Mouse (Mus musculus): ENCODE data around the gene Tspan14. TPM values are rescaled to one million over a fixed set of nuclear protein-coding genes. Genes with fewer than 3 reads are reported as not detected.

Tspan14 gene
- polyA plus RNA-seq, 1 experiment from 2014 or later = 77.3 TPM

DNA sequence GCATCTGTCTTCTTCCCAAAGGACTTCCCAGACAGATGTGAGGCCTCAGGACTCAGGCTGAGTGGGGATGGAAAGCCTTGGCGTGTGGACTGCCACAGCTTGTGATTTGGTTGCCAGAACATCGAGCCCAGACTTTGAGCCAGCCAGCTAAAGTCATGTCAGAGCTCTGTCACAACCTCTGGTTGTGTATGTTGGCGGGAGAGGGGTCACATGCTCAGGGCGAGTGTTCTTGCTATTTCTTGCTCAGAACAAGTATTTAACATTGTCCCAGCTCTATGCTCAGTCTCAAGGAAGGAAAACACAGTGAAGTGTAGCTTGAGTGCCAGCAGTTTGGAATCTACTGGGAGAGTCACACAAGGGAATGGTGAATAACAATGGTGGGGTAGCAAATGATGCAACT, 76.9 kb downstream of the Tspan14 start:
- peak; percentile 55 for ATAC-seq (ENCODE audit: insufficient read depth, low FRiP score)
- H3K4me3 ChIP-seq (replicated peaks; ENCODE audit: low read length) = no peak overlapping the region
- H3K4me1 ChIP-seq (ENCODE audit: control insufficient read depth, insufficient read depth, low read length) = peaks cover 4% of the 10 kb centered on the region
- H3K9me3 ChIP-seq (replicated peaks; ENCODE audit: control insufficient read depth, low read length) = no peaks in the 10 kb centered on the region
- 58% methylated on average over 4 of the region's 4 CpGs for WGBS
- no peak overlapping the region for H3K4me2 ChIP-seq (ENCODE audit: low read depth, low read length)
- H3K27ac ChIP-seq (ENCODE audit: low read length) = no peak overlapping the region
- no peak overlapping the region for H3K9ac ChIP-seq (ENCODE audit: low read length)
- H3K27me3 ChIP-seq (ENCODE audit: control insufficient read depth, insufficient read depth, low read length) = no peaks in the 10 kb centered on the region
- no peaks in the 10 kb centered on the region for H3K36me3 ChIP-seq (ENCODE audit: control insufficient read depth, insufficient read depth, low read length)

- Histone ChIP-seq H3K4me1 (ENCODE audit: control insufficient read depth, insufficient read depth, low read length) (no peaks in the 10 kb centered on the region), H3K9me3 (replicated peaks; ENCODE audit: control insufficient read depth, low read length) (no peaks in the 10 kb centered on the region), H3K4me2 (ENCODE audit: low read depth, low read length) (no peak overlapping the region), H3K27ac (ENCODE audit: low read length) (no peak overlapping the region), H3K9ac (ENCODE audit: low read length) (no peak overlapping the region), H3K36me3 (ENCODE audit: control insufficient read depth, insufficient read depth, low read length) (no peaks in the 10 kb centered on the region), H3K27me3 (ENCODE audit: control insufficient read depth, insufficient read depth, low read length) (no peaks in the 10 kb centered on the region), H3K4me3 (replicated peaks; ENCODE audit: low read length) (no peak overlapping the region)
- 75% methylated on average over 2 of the region's 2 CpGs for WGBS
- ATAC-seq (ENCODE audit: insufficient read depth, low FRiP score) = peak; percentile 29; the same call in 1 of the 2 replicates
Observed at GRCm38 (mm10) chr14:40889181-40889580, 77.4 kb downstream of the Tspan14 start.

DNA sequence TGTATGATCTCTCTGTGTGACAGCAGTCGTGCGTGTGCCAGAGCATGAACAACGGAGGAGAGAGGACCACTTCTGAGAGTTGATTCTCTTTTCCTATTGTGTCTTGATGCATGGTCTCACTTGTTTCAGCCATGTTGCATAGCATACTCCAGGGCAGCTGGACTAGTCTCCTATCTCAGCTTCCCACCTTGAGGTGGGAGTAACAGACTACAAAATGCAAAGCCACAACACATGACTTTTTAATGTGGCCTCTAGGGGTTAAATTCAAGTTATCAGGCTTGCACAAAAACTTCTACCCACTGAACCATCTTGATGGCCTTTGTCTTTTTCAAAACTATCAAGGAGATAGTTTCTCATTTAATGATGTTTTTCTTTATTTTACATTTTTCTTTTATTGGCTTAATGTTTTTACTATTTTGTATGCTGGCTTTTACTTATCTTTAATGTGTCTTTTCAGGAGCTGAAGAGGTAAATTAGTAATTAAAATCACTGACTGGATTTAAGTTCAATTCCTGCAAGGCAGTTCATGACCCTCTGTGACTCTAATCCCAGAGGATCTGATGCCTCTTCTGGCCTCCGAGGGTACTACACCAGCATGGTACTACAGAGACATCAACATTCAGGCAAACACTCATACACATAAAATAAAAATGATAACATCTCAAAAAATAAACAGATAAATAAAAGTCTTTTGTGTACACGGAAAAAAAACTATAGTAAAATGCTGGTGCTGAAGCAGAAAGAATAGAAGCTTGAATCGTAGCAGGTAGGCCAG, 80.0 kb downstream of the Tspan14 start:
- no peaks in the 10 kb centered on the region for H3K4me1 ChIP-seq (ENCODE audit: control insufficient read depth, insufficient read depth, low read length)
- no peak overlapping the region for H3K27ac ChIP-seq (ENCODE audit: low read length)
- no peaks in the 10 kb centered on the region for H3K27me3 ChIP-seq (ENCODE audit: control insufficient read depth, insufficient read depth, low read length)
- no peak overlapping the region for H3K4me3 ChIP-seq (replicated peaks; ENCODE audit: low read length)
- H3K9me3 ChIP-seq (replicated peaks; ENCODE audit: control insufficient read depth, low read length) = no peaks in the 10 kb centered on the region
- no peak for ATAC-seq (ENCODE audit: insufficient read depth, low FRiP score)
- H3K9ac ChIP-seq (ENCODE audit: low read length) = no peak overlapping the region
- 76% methylated on average over 6 of the region's 6 CpGs for WGBS
- no peak overlapping the region for H3K4me2 ChIP-seq (ENCODE audit: low read depth, low read length)
- H3K36me3 ChIP-seq (ENCODE audit: control insufficient read depth, insufficient read depth, low read length) = no peaks in the 10 kb centered on the region

GRCm38 (mm10) chr14:40885752-40886151, 80.9 kb downstream of the Tspan14 start:
- H3K4me1 ChIP-seq (ENCODE audit: control insufficient read depth, insufficient read depth, low read length) = no peaks in the 10 kb centered on the region
- no peak for ATAC-seq (ENCODE audit: insufficient read depth, low FRiP score)
- no peaks in the 10 kb centered on the region for H3K9me3 ChIP-seq (replicated peaks; ENCODE audit: control insufficient read depth, low read length)
- H3K36me3 ChIP-seq (ENCODE audit: control insufficient read depth, insufficient read depth, low read length) = no peaks in the 10 kb centered on the region
- WGBS = 26% methylated on average over 1 of the region's 1 CpGs
- no peak overlapping the region for H3K27ac ChIP-seq (ENCODE audit: low read length)
- H3K27me3 ChIP-seq (ENCODE audit: control insufficient read depth, insufficient read depth, low read length) = no peaks in the 10 kb centered on the region
- H3K4me2 ChIP-seq (ENCODE audit: low read depth, low read length) = no peak overlapping the region
- no peak overlapping the region for H3K4me3 ChIP-seq (replicated peaks; ENCODE audit: low read length)
- no peak overlapping the region for H3K9ac ChIP-seq (ENCODE audit: low read length)

GRCm38 (mm10) chr14:40885225-40885624, 81.4 kb downstream of the Tspan14 start:
- no peaks in the 10 kb centered on the region for H3K36me3 ChIP-seq (ENCODE audit: control insufficient read depth, insufficient read depth, low read length)
- no peaks in the 10 kb centered on the region for H3K4me1 ChIP-seq (ENCODE audit: control insufficient read depth, insufficient read depth, low read length)
- no peak for ATAC-seq (ENCODE audit: insufficient read depth, low FRiP score)
- WGBS = 30% methylated on average over 4 of the region's 4 CpGs
- no peak overlapping the region for H3K27ac ChIP-seq (ENCODE audit: low read length)
- H3K9ac ChIP-seq (ENCODE audit: low read length) = no peak overlapping the region
- H3K4me2 ChIP-seq (ENCODE audit: low read depth, low read length) = no peak overlapping the region
- H3K4me3 ChIP-seq (replicated peaks; ENCODE audit: low read length) = no peak overlapping the region
- no peaks in the 10 kb centered on the region for H3K27me3 ChIP-seq (ENCODE audit: control insufficient read depth, insufficient read depth, low read length)
- H3K9me3 ChIP-seq (replicated peaks; ENCODE audit: control insufficient read depth, low read length) = no peaks in the 10 kb centered on the region

DNA sequence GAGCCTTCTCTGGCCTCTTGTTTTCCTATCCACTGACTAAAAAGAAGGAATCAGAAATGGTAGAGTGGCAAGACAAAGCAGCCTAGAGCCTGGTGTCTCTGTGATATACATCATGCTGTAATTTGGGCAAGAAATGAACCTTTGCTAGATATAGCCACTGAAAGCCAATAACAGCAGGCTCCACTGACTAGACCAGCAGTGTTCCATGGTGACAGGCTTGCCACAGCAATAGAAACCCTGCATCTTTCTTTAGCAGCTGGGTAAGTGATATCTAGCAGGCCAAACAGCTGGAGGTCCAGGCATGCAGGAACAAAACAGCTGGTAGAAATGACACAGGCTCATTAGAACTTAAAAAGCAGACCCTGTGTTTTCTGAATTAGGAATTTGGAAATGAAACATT, 92.0 kb downstream of the Tspan14 start:
- ATAC-seq (ENCODE audit: insufficient read depth, low FRiP score) = no peak
- Histone ChIP-seq H3K27ac (ENCODE audit: low read length) (no peak overlapping the region), H3K4me2 (ENCODE audit: low read depth, low read length) (no peak overlapping the region), H3K4me1 (ENCODE audit: control insufficient read depth, insufficient read depth, low read length) (no peaks in the 10 kb centered on the region), H3K27me3 (ENCODE audit: control insufficient read depth, insufficient read depth, low read length) (no peaks in the 10 kb centered on the region), H3K9ac (ENCODE audit: low read length) (no peak overlapping the region), H3K36me3 (ENCODE audit: control insufficient read depth, insufficient read depth, low read length) (no peaks in the 10 kb centered on the region), H3K9me3 (replicated peaks; ENCODE audit: control insufficient read depth, low read length) (no peaks in the 10 kb centered on the region), H3K4me3 (replicated peaks; ENCODE audit: low read length) (no peak overlapping the region)

GRCm38 (mm10) chr14:40873961-40874360, 92.6 kb downstream of the Tspan14 start:
- ATAC-seq (ENCODE audit: insufficient read depth, low FRiP score) = no peak
- Histone ChIP-seq H3K9me3 (replicated peaks; ENCODE audit: control insufficient read depth, low read length) (no peaks in the 10 kb centered on the region), H3K27me3 (ENCODE audit: control insufficient read depth, insufficient read depth, low read length) (no peaks in the 10 kb centered on the region), H3K27ac (ENCODE audit: low read length) (no peak overlapping the region), H3K36me3 (ENCODE audit: control insufficient read depth, insufficient read depth, low read length) (no peaks in the 10 kb centered on the region), H3K4me1 (ENCODE audit: control insufficient read depth, insufficient read depth, low read length) (no peaks in the 10 kb centered on the region), H3K4me2 (ENCODE audit: low read depth, low read length) (no peak overlapping the region), H3K4me3 (replicated peaks; ENCODE audit: low read length) (no peak overlapping the region), H3K9ac (ENCODE audit: low read length) (no peak overlapping the region)
- 79% methylated on average over 5 of the region's 5 CpGs for WGBS

- H3K9me3 ChIP-seq (replicated peaks; ENCODE audit: control insufficient read depth, low read length) = no peaks in the 10 kb centered on the region
- WGBS = 64% methylated on average over 3 of the region's 3 CpGs
- H3K4me3 ChIP-seq (replicated peaks; ENCODE audit: low read length) = no peak overlapping the region
- no peak overlapping the region for H3K9ac ChIP-seq (ENCODE audit: low read length)
- H3K27ac ChIP-seq (ENCODE audit: low read length) = no peak overlapping the region
- H3K4me2 ChIP-seq (ENCODE audit: low read depth, low read length) = no peak overlapping the region
- no peaks in the 10 kb centered on the region for H3K4me1 ChIP-seq (ENCODE audit: control insufficient read depth, insufficient read depth, low read length)
- no peaks in the 10 kb centered on the region for H3K27me3 ChIP-seq (ENCODE audit: control insufficient read depth, insufficient read depth, low read length)
- H3K36me3 ChIP-seq (ENCODE audit: control insufficient read depth, insufficient read depth, low read length) = no peaks in the 10 kb centered on the region
- no peak for ATAC-seq (ENCODE audit: insufficient read depth, low FRiP score)
Observed at GRCm38 (mm10) chr14:40870598-40870997, 96.0 kb downstream of the Tspan14 start.

- no peak for ATAC-seq (ENCODE audit: insufficient read depth, low FRiP score)
- Histone ChIP-seq H3K27ac (ENCODE audit: low read length) (no peak overlapping the region), H3K36me3 (ENCODE audit: control insufficient read depth, insufficient read depth, low read length) (no peaks in the 10 kb centered on the region), H3K4me1 (ENCODE audit: control insufficient read depth, insufficient read depth, low read length) (no peaks in the 10 kb centered on the region), H3K27me3 (ENCODE audit: control insufficient read depth, insufficient read depth, low read length) (no peaks in the 10 kb centered on the region), H3K4me3 (replicated peaks; ENCODE audit: low read length) (no peak overlapping the region), H3K9ac (ENCODE audit: low read length) (no peak overlapping the region), H3K9me3 (replicated peaks; ENCODE audit: control insufficient read depth, low read length) (no peaks in the 10 kb centered on the region), H3K4me2 (ENCODE audit: low read depth, low read length) (no peak overlapping the region)
- WGBS = 66% methylated on average over 6 of the region's 6 CpGs
Observed at GRCm38 (mm10) chr14:40864811-40865514, 101.6 kb downstream of the Tspan14 start.
